Mouse (Mus musculus) forelimb bud, embryonic 11.5 days (tissue): ENCODE measurements around the gene Kctd10.
A peak's percentile ranks its signal among the peaks of the same experiment; 100 is the strongest.

Experiments used
- DNase-seq: peaks from one replicate; pipeline ENCODE4 v3.0.0-alpha.2; 2012; ENCODE audit warnings: low read depth, low spot score

Gene Kctd10

GRCm38 (mm10) chr5:114380209-114381012 is at the start of gene Kctd10, which contains the start of gene Ube3b:
Kctd10 (minus strand) TSS chr5:114380508.
Ube3b (plus strand) TSS chr5:114380607.
- DNase-seq = peak; percentile 90

DNA sequence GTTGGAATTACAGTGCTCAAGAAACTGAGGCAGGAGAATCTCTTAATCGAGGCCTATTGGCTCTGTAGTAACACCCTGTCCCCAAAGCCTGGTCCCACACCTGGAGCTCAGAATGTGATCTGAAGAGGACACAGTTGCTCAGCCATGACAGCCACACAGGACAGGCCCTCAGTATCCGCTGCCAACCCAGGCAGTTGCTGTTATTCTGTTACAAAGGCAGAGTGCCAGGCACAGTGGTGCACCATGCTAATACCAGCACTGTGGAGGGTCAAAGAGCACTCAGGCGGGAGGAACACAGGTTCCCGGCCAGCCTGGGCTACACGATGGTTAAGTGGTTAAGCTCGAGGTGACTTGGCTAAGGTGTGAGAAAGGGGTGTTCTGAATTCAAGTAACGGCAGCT is 49.5 kb upstream of the Kctd10 start:
- DNase-seq = no peak

GRCm38 (mm10) chr5:114428621-114429020 is 48.3 kb upstream of the Kctd10 start:
- DNase-seq = no peak

DNA sequence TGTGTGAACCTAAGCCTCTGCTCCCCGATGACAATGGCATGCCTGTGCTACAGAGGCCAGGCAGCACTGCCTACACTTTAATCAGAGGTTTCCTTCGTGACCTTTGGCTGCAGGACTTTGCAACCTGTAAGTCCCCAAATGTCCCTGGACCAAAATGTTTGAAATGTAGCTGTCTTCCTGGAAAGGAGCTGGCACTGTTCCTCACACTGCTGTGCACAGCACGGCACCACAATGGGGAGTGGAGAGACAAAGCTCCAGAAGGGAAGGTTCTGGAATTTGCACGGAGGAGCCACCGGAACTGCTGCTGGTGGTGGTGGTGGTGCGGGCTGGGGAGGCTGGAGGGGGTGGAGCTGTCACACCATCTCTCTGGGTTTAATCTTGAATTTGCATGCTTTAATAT is 46.4 kb upstream of the Kctd10 start:
- no peak for DNase-seq

DNA sequence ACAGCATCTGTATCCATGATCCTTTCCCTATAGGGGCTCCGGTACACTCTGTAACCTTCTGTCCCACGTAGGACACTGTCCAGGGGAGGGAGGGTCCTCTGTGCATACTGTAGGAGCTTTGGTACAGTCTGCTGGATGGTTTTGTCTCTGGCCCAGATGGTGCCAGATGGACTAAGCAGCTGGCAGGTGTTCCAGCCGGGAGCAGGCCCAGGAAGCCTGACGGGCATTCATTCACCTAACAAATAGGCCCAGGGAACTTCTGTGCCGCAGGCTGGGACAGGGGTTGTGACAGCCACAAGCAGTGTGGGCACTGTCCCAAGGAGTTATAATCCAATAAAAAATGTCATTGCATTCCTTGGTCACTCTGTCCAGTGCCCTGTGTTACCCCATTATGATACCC is 43.7 kb upstream of the Kctd10 start:
- DNase-seq = no peak

DNA sequence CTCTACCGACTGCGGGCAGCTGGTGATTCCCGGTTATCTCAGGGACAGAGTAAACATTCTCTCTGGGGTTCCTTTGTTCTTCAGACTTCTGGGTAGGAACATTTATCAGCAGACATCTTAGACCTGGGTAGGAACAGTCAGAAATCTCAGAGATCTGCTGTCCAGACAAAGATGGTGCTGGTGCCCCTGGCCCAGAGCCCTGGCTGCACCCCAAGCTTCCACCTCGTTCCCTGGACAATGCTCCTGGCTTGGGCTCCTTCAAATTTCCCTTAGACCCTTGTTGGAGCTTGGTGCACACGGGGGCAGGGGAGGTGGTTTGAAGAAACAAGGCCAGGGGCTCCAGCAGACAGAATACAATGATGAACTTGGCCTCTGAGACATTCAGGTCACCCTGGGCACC is 42.3 kb upstream of the Kctd10 start:
- no peak for DNase-seq

DNA sequence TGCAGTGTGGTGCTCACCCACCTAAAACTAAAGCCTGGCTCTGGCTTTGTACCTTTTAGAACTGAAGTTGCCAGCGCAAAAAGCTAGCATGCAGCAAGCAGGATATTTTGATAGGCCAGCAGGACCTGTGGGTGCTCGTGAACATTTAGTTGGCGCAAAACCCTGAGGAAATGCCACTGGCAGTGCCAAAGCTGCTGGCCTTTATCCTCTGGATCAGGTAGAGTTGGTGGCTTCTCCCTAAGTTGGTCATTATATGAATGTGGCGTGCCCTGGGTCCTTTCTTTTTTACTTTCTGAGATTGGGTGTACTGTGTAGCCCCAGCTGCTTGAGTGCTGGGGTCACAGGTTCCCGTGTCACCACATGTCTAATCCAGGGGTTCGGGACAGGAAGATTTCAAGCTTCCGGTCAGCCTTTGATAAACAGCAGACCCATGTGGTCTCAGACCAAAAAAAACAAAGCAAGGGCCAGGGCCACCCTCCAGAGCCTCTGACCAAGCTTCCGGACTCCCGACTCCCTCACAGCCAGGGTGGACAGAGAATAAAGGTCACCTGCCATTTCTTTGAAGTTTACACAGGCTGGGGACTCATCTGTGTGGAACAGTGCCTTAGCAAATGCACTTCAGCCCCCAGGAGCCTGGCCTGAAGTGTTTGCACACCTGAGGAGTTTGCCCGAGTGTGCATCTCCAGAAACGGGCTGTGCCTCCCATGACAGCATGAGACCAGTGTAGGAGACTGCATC is 41.4 kb upstream of the Kctd10 start:
- DNase-seq = no peak

- no peak for DNase-seq
Observed at GRCm38 (mm10) chr5:114418541-114418940, 38.2 kb upstream of the Kctd10 start.

DNA sequence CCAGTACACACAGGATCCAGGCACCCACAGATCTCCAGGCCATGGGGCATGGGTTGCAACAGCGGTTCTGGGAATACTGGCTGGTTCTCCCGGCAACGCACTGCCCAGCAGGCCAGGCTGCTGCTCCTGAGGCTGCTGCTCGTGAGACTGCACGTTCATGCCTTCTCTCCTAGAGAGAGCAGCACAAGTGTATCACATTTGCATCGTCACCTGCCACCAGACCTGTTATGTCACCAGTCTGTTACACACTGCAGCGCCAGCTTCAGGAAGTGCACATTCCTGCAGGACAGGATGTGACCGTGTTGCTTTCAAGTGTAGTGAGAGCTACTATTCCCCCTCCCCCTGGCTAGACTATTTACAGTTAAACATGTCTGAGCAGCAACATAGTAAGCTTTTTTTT is 36.5 kb upstream of the Kctd10 start:
- no peak for DNase-seq

GRCm38 (mm10) chr5:114415606-114416005 is 35.3 kb upstream of the Kctd10 start:
- no peak for DNase-seq

- no peak for DNase-seq
Observed at GRCm38 (mm10) chr5:114413067-114413735, 32.9 kb upstream of the Kctd10 start.

- no peak for DNase-seq
Observed at GRCm38 (mm10) chr5:114412361-114412998, 32.2 kb upstream of the Kctd10 start.

GRCm38 (mm10) chr5:114410429-114410828 is 30.1 kb upstream of the Kctd10 start:
- DNase-seq = no peak

GRCm38 (mm10) chr5:114408846-114409245 is 28.5 kb upstream of the Kctd10 start:
- DNase-seq = no peak

DNA sequence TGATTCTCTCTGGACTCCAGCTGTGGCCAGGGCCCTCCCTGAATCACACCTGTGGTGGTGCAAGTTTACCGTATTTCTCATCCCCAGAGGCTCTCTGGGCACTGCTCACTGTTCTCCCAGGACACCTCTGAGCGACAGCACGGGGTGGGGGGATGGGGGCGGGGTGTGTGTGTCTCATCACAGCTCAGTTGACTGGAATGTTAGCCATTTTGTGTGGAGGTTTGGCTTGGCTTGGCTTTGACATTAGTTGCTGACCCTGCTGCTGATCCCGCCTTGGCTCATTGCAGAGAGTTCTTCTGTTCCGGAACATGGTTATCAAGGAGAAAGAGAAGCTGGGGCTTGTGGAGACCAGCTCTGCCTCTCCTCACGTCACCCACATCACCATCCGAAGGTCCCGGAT is 27.5 kb upstream of the Kctd10 start:
- DNase-seq = no peak

GRCm38 (mm10) chr5:114407269-114407668 is 27.0 kb upstream of the Kctd10 start:
- DNase-seq = no peak

DNA sequence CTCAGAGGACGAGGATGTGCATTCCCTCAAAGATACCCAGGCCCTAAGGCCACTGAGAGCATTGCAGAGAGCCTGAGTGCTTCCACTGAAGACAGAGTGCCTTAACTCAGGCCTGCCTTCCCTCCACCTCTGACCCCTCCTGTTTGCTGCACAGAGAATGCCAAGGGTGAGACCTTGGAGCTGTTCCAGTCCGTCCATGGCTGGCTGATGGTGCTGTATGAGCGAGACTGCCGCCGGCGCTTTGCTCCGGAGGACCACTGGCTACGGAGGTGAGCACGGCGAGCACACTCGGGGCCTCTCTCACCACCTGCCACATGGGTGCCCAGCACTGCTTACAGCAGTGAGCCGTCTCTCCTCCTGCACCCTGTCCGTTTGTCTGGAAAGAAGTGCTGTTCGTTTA is 26.3 kb upstream of the Kctd10 start:
- no peak for DNase-seq

DNA sequence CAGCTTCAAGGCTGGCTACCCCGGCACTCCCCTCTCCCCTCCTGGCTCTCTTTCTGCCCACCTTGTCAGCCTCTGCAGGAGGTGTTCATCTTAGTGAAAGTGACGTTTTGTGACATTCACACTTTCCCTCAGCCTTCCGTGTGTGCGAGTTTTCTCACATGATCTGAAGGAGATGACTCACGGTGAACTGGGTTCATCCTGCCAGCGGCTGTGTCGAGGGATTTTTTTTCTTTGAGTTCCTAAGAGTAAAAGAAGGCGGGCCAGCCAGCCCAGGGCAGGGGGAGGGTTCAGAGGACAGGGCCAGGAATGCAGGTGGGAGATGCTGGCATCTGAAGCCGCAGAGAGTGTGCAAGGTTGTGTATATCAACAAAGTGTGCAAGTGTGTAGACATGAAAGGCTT is 12.9 kb upstream of the Kctd10 start:
- no peak for DNase-seq

- DNase-seq = no peak
Observed at GRCm38 (mm10) chr5:114384448-114384847, 4.1 kb upstream of the Kctd10 start.

DNA sequence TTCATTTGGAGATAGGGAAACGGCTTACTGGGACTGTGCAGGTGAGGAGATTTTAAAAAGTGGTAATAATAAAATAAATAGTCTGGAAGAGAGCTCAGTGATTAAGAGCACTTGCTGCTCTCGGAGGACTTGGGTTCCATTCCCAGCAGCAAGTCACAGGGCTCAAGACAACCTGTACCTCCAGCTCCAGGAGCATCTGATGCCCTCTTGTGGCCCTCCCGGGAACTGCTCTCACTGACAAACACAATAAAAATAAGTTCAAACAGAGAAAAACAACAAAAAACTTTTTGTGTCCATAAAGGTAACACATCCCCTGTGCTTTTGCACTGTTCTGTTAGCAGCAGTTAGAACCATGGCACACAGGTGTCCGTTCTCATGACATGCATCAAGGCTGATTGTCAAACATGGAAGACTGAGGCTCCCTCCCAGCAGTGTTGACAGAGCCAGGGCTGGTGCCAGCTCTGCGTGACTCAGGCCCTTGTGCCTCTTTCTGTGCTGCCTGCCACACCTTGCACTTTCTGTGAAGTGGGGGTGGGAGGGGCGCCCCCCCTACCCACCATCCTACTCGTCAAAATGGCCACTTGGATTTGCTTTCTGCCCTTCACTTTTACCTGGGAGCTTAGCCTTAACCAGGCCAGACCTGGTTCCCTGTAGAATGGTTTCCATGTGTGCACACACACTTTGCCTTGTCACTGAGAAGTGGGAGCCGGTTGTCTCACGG is 3.0 kb upstream of the Kctd10 start:
- DNase-seq = peak; percentile 35

DNA sequence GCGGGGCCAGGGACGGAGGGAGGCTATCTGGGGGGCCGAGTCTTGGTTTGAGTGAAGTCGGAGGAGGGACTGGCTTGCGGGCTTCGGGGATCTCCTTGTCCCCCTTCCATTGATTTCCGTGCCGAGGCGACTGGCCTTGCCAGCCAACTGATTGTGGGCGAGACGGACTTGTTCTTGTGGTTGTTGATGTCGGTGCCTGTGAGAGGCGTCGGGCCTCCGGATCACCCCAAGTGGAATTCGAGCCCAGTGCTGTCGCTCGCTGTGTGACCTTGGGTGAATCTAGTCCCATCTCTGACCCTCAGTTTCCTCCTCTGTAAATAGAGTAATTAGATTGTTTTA is 674 bp upstream of the Kctd10 start:
- DNase-seq = no peak
